Mouse (Mus musculus) mouse embryonic stem cell (cell line): ENCODE measurements around the gene Tymp.

ENCODE experiments used
- in situ Hi-C, 2 experiments: fragments of 300-500 bp; cut with MboI; formaldehyde crosslinking; loops; 1 replicate in 1 of 2; 3 replicates in 1 of 2; pipeline ENCODE4 v1.14.3; 2019 to 2020; ENCODE audit warnings: low sequenced_read_pairs in 2 of 2, low pct_unique_long_range_greater_than_20kb in 1 of 2, mixed read lengths in 1 of 2; ENCODE audit not compliant: unreplicated experiment in 1 of 2

Gene Tymp

GRCm38 (mm10) chr15:89376040-89376439 is 799 bp downstream of the Tymp start:
- in situ Hi-C loops = no loop called here

- in situ Hi-C loops = no loop called here
These were observed 1.9 kb downstream of the Tymp start for GRCm38 (mm10) chr15:89374801-89375534.

GRCm38 (mm10) chr15:89374340-89374739 is 2.5 kb downstream of the Tymp start:
- in situ Hi-C loops = no loop called here

DNA sequence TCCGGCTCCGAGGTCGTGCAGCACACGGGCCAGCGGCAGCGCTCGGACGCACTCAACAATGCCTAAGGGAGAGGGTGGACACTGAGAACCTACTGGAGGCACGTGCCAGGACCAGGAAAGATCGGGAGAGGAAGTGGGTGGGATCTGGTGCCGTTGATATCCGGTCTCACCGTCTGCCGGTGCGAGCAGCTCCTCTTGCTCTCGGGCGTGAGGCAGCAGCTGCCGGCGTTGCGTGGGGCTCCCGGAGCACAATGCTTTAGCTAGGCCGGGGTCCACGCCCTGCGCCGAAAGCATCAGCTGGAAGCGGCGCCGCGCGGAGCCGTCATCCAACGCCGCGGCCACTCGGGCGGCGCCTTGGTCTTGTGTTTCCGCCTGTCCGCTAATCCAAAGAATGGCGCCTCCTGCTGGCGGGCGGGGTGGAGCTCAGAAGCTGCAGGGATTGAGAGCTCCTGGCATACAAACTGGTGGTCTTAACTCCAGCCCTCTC is 3.0 kb downstream of the Tymp start, which contains the start of gene Sco2:
Sco2 (minus strand) TSS at position 85 of the 487 bp plus-strand sequence.
- in situ Hi-C loops = no loop called here

- in situ Hi-C loops = no loop called here
These were observed 3.6 kb downstream of the Tymp start for GRCm38 (mm10) chr15:89373027-89373761.

DNA sequence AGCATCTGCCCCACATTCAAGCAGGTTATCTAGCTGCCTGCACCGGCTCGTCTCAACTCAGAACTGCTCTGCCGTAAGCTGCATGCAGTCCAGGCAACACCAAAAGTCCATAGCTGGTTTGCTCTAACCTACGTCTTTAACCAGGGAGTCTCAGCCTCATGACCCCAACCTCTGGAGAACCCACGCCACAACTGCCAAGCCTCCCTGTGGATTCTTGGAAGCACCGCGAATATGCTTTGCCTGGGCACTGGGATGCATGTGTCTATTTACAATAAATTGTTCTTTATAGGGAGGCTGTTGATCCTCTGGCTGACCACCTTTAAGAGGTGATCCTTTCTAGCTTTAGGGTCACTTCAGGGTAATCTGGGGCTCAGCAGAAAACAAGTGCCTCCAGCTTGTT is 4.3 kb downstream of the Tymp start:
- in situ Hi-C loops = no loop called here

- in situ Hi-C loops = no loop called here
These were observed 4.8 kb downstream of the Tymp start for GRCm38 (mm10) chr15:89372068-89372467.

DNA sequence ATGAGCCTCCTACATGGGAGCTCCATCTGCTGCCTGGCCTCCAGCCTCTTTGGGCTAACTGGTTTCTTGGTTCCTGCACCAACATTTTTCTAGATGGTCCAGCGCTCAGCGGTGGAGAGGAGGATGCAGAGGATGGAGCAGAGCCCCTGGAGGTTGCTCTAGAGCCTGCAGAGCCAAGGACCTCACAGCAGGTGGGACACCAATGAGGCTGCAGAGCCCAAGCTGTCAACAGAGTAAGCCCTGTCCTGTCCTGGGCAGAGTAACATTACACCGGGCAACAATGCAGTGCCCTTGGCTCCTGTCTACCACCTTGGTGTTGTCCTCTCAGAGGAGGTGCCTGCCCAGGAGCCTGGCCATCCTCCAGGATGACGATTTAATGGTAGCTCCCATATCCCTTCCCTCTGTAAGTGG is 11.7 kb downstream of the Tymp start:
- in situ Hi-C loops = no loop called here

- in situ Hi-C loops = no loop called here
These were observed 13.8 kb downstream of the Tymp start for GRCm38 (mm10) chr15:89363051-89363450.

- in situ Hi-C loops = no loop called here
These were observed 18.1 kb downstream of the Tymp start for GRCm38 (mm10) chr15:89358784-89359183.

DNA sequence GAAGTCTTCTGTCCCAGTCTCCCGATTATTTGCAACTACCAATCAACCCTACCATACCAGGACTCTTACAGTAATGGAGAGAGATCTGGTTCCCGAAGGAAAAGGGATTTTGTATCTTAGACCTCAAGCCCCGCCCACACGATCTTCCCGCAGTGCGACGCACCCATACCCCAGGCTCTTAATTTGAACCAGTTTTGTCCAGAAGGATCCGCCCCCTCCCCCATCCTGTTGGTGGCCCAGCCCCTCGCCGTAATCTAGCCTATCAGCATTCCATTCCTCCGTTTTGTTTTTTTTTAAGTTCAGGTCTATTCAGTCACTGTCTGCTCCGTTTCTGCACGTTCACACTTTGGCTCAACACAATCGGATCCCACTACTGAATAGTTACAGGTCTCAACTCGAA is 20.5 kb downstream of the Tymp start:
- in situ Hi-C loops = no loop called here

DNA sequence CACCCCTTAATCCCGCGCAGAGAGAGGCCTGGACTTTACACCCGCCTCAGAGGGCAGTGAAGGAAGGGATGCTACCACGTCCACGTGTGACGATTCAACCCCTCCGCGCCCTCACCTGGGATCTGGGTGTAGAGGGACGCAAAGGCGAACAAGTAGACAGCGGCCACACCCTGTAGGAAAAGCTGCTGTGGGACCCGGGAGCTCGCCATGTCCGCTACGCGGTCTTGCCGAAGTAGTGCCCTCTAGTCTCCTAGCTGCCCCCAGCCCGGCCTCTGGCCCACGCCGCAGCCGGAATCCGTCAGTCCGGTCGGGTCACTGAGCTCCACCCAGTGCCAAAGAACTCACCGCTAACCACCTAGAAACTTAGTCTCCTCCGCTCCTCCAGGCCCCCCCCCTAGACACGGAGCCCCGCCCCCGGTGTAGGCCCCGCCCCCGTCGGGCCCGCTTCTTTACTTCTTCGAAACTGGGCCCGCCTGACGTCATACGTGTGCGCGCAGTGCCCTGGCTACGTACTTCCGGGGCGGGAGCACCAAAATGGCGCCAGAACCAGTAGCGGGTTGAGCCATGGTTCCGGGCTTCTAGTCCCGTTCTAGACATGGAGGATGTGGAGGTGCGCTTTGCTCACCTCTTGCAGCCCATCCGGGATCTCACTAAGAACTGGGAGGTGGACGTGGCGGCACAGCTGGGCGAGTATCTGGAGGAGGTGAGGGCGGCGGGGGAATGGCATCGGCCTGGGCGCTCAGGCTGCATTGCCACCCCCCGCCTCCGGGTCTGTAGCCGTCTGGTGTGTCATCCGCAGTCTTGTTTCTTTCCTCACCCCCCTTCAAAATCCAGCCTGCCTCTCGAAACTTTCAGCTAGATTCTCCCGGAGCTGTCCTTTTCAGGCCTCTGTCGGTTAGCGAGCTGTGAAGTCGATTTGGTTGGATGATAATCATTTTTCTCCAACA is 21.3 kb downstream of the Tymp start, which contains the start of the genes Lmf2 and Ncaph2:
Lmf2 (minus strand) TSS at position 419 of the 947 bp plus-strand sequence.
Ncaph2 (plus strand) TSS at position 479 of the 947 bp plus-strand sequence.
- in situ Hi-C loops = no loop called here

DNA sequence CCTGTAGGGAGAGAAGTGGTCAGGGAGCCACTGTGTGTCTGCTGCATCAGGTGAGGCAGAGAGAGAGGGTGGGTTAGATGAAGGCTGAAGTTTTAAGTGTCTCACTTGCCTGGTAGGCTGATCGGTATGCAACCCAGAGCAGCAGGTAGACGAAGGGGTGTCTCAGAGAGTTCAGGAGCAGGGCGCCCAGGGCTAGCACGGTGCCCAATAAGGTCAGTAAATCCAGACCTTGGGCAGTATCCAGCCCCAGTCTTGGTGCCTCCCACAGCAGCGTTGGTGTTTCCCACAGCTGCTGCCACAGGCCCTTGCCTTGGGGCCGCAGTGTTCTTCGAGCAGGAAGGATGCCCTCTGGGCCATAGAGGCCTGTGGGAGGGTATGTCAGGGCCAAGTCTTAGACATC is 22.4 kb downstream of the Tymp start:
- in situ Hi-C loops = no loop called here

GRCm38 (mm10) chr15:89353837-89354236 is 23.0 kb downstream of the Tymp start:
- in situ Hi-C loops = no loop called here

GRCm38 (mm10) chr15:89352795-89353194 is 24.0 kb downstream of the Tymp start:
- in situ Hi-C loops = no loop called here

DNA sequence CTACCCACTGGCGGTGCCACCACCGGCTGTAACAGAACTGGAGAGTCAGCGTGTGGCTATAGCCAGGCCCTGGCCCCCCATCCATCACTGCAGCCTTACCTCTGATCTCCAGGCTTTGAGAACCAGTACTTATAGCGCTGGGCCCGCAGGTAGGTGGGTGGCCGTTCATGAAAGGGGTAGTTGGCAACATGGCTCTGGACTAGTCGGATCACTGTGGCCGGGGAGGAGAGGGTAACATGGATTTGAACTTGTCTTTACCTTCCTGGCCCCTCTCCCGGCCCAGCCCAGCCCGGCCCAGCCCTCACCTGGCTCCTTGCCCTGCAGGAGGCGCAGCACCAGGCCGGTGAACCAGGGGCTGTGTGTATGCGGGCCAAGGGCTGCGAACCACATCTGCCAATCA is 24.8 kb downstream of the Tymp start:
- in situ Hi-C loops = no loop called here

GRCm38 (mm10) chr15:89351302-89351701 is 25.5 kb downstream of the Tymp start:
- in situ Hi-C loops = no loop called here

DNA sequence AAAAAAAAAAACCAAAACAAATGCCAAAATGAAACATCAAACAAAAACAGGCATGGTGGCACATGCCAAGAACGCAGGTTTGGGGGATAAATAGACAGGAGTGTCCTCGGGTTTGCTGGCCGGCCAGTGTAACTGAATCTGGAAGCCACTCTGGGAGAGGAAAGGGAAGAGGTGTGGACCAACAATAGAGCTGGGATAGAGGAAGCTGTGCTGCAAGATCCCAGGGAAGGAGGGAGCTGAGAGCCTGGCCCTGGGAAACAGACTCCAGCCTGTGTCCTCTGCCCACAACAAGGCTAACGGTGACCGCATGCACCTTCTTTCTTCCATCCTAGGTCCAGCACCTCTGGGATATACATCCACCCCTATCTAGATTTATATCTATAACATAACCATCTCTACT is 26.4 kb downstream of the Tymp start:
- in situ Hi-C loops = no loop called here

DNA sequence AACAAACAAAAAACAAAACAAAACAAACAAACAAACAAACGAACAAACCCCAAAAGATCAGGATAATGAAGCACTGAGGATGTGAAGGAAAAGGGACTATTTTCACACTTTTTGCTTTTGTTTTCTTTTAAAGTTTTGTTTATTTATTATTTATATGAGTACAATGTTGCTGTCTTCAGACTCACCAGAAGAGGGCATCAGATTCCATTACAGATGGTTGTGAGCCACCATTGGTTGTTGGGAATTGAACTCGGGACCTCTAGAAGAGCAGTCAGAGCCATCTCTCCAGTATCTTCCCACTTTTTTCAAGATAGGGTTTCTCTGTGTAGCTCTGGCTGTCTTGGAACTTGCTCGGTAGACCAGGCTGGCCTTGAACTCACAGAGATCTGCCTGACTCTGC is 33.5 kb downstream of the Tymp start:
- in situ Hi-C loops = no loop called here
